Mouse (Mus musculus): Measurements from ENCODE around the gene Iqce.
A peak's percentile ranks its signal among the peaks of the same experiment; 100 is the strongest.
"Not testable (repeated sequence)": the region's sequence is repeated elsewhere in the genome, so short reads cannot be mapped to it uniquely, and the experiment has no call there.

Iqce gene

DNA sequence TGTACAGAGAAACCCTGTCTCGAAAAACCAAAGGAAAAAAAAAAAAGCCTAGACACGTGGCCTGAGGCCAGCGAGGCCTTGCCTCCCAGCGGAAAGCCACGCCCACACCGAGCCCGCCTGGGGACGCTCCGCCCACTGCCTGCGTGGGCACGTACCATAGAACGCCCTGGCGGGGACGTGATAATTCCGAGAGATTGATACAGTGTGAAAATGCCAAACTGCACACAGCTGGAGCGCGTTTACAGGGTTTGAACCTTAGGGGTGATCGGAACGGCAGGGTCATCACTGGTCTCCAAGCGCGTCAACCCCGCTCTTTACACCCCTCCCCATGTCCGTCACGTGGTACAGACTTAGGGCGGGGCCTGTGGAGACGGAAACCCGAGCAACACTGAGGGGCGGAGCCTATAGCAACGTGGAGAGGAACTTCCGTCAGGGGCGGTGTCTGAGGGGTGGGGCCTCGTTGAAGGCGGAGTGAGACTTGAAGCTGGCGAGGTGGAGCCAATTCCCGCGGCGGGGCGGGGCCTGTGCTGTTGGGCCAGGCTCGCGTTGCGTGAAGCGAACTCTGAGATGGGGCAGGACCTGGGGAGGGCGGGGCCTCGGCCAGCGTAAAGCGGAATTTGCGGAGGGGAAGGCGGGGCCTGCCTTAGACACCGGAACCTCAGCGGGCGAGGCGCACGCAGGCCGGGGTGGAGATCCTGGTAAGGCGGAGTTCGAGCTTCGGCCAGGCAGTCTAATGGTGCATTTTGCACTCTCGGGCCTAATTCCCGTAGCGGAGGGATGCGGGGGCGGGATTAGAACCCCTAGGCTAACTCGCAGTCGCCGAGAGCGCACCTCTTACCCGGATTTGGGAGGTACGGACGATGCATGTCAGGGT lies 2.4 kb upstream of the Iqce start, which contains the start of gene Brat1:
Gene Brat1 (plus strand): TSS at position 634 of the 874 bp plus-strand sequence.
- peak; percentile 100 for DNase-seq (ENCODE audit: low spot score)

DNA sequence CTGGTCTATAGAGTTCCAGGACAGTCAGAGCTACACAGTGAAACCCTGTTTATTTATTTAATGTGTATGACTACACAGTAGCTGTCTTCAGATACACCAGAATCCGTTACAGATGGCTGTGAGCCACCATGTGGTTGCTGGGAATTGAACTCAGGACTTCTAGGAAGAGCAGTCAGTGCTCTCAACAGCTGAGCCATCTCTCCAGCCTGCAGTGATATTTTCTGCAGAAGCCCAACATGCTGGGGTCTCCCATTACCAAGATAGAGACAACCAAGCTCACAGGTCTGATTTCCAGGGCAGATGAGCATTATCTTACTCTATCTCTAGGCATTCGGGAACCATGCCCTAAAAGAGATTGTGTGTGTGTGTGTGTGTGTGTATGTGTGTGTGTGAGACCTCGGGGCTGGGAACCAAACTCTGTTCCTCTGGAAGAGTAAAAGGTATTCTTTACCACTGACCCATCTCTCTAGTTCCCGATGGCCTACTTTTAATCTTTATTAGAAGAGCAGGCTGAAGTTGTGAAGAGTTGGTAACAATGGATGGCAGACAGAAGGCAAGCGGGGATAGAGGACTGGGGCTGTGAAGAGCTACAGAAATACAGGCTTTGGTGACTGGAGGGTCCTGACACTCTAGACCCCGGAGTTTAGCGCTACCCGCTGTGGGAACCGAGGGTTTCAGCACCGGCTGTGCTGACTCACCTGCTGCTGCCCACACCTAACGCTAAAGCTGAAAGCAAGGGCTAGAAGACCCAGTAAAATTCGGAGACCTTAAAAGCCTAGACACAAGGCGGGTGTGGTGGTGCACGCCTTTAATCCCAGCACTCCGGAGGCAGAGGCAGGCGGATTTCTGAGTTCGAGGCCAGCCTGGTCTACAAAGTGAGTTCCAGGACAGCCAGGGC lies 1.6 kb upstream of the Iqce start:
- DNase-seq (ENCODE audit: low spot score) = peak; percentile 20

DNA sequence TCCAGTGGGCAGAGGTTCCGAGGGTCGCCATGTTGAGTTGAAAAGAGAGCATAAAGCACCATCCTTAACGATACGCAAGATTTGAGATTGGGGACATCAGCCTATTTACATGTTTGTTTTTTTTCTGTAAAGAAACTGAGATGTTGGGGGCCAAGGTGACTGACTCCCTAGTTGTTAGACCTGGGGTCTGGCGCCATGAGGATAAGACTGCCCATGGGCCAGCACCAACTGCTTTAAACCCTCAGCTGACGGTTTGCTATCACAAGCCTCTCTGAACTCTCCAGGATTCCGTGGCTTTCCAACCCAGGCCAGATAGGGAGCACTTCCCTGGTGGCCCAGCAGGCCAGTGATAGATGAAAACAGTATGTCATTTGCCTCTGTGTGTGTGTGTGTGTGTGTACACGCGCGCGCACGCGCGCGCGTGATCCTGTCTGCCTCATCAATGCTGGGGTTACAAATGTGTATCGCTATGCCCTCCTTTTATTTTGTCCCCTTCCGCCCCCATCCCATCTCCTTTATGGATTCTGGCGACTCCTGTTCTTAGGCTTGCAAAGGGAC lies 519 bp upstream of the Iqce start:
- peak; percentile 31 for DNase-seq (ENCODE audit: low spot score)

DNA sequence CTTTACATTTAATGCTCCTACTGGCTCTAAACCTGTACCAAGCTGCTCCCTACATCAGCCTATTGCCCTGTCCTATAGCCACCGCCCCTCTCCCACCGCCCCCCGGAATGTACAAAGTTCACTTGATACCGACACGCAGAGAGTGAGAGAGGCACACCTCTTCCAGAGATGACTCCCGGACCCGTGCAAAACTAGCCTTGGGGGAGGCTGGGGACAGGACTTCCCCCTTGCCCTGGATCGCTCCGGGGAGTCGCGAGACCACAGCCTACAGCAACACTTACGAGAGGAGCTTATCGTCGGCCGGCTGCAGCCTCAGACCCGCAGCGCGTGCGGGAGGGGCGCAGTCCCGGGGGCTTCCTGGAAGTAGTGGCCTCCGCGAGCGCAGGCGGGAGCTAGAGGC lies 517 bp downstream of the Iqce start:
- DNase-seq (ENCODE audit: low spot score) = no peak

DNA sequence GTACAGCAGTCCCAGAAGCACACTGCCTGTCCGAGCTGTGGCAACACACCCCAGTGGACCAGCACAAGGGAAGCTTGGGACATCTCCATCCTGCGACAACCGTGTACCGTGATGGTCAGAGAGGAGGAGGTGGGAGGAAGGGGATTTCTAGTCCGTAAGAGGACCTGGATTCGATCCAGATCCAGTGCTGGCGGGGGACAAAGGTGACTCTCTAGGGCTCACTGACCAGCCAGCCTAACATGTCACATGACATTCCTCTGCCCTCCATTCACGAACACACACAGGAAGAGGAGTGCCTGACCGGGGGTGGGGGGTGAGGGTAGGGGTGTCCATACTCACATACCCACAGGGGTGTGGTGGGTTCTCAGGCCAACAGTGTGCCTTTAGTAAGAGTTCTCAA lies 2.4 kb downstream of the Iqce start:
- no peak for DNase-seq (ENCODE audit: low spot score)

DNA sequence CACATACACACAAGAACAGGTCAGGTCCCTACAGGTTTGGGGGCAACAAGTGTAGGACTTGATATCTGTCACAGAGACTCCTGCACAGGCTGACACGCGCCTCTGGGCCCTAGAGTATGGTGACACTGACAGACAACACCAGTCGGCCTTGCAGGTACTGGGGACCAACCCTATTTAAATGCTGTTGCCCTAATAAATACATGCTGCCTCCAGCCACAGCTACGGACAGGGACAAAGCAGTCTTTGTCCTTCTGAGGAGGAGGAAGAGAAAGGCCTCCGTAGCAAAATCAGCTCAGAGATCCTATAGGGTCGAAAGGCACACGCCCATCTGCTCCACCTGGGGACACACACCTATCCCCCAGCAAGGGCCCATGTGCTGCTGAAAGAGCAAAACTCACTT lies 6.2 kb downstream of the Iqce start:
- DNase-seq (ENCODE audit: low spot score) = no peak

DNA sequence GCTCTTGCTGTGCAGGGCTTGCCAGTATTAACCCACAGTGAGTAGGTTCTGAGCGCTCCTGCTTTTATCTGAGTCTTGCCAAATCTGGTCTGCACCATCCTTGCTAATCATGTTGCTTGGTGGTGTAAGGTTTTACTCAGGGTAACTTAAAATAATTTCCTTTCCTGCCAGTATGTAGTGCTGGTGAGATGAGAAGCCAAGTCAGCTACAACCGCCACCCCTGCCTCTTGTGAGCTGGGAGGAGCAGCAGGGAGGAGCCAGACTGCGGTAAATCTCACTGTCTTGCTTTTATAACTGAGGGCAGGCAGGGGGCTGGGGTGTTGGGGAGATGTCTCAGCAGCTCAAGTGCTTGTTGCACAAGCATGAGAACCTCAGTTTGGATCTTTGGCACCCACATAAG lies 13.7 kb downstream of the Iqce start:
- DNase-seq (ENCODE audit: low spot score) = no peak

DNA sequence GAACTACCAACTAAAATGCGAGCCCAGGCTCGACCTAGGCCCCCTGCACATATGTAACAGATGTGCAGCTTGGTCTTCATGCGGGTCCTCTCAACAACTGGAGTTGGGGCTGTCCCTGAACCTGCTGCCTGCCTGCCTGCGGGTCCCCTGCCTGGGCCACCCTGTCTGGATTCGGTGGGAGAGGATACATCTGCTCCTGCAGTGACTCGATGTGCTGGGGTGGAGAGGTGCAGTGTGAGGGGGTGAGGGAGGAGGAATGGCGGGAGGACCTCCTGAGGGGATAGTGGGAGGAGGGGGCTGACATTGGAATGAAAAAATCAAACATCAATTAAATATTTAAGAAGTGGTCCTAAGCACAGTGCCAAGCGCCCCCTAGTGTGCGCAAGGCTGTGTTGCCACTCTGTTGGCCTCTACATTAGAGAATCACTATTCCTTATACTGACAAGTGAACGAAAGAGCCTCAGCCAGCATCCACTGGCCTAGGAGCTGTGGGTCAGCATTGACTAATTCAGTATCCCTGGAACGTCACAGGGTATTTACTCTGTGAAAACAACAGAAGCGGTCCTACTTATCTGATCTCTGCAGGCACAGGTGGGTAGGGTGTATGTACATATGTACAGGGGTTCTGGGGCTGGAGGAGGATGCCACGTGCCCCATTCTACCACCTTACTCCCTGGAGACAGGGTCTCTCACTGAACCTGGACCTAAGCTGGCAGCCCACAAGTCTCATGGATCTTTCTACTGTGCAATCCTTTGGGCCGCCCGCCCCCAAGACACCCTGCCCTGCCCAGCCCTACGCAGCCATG lies 17.6 kb downstream of the Iqce start:
- peak; percentile 79 for DNase-seq (ENCODE audit: low spot score)

DNA sequence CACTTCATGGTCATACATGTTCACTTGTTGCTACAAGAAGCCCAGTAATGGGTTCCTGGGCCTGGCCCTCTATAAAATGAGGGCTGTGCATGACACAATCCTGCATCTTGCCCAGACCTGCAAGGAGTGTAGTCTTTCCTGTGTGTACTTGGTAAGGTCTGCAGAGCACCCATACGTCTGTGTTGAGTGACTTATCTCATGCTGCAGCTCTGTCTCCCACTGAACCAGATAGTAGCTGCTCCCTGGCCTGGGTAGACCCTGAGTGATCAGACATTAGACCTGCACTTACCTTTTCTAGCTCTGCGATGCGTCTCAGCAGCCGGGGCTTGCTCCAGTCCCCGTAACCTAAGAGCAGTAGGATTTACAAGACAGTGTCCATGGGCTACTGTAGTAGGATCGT lies 20.1 kb downstream of the Iqce start:
- no peak for DNase-seq (ENCODE audit: low spot score)

DNA sequence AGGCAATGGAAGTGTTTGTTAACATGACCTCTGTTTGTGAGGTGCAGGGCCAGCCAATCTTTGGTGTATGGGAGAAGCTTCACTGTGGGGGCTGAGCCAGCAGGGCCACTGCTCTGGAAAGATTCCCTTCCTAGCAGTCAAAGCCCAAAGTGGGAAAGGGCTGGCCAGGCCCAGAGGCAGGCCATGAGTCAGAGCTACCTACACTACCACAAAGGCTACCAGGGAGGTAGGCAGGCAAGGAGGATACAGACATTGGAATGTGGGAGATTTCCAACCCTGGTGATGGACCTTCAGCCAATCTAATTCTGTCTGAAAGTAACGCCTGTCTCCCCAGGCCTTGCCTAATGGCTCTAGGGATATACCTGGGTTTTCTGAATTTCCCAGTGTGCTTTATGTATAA lies 21.2 kb downstream of the Iqce start:
- DNase-seq (ENCODE audit: low spot score) = no peak

DNA sequence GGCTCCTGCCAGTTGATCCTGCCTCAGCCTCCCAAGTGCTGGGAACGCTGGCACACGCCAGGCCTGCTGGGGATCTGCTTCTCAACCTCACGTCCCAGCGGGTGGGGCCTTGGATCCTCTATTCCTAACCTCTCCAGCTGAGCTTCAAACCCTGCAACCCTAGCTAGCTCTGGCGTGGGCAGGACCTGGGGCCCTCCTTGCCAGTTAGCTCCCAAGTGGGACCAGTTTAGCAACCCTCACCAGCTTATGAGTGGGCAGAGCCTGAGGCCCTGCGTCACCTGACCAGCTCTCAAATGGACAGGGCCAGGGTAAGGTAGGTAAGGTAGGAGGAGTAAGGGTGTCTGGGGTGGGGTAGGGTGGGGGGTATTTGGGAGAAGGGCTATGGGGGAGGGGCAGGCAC lies 22.1 kb downstream of the Iqce start:
- DNase-seq (ENCODE audit: low spot score) = no peak

DNA sequence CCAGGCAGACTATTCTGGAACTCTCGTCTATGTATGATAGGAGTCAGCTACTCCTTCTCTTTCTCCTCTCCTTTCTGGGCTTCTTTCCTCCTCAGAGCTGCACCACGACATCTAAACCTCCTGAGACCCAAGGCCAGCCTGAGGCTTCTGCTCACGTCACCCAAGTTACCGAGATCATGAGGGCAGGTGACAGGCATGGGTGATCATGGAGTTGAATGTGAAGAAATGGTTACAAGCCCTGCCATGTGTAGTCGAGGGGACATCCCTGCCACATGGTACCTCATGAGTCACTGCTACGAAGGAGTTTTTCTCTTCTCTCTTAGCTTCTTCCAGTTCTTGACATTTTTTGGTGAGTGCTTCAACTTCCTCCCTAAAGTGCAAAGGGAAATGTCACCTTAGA lies 25.0 kb downstream of the Iqce start:
- DNase-seq (ENCODE audit: low spot score) = no peak

DNA sequence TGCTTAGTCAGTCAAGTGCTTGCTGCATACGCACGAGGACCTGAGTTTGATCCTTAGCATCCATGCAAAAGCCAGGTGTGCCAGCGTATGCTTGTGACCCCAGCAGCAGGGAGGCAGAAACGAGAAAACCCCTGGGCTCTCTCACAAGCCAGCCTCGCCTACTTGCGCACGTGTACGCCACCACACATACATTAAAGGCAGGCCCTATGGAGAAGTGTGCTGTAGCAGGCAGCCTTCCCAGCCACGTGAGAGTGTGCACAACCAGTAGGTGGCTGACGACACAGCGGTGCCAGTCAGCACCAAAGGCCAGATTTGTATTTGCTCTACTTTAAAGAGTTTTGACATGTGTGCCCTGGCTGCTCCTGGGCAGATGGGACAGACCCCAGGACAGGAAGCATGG lies 26.5 kb downstream of the Iqce start:
- DNase-seq (ENCODE audit: low spot score) = no peak

DNA sequence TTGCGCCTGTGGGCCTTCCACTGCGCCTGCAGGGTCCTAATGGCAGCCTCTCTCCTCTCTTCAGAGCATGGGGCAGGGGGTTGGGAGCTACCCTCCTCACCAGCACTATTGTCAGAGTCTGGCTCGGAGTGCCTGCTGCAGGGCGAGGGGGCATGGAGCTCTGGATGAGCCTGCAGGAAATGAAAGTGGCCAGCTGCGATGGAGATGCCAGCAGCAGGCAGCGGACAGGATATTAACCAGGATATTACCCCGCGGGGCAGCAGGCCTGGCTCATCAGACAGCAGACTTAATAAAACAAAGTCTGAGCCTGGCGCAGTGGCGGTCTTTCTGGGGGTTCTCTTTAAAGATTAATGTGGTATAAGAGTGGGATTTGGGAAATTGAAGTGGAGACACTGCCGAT lies 27.1 kb downstream of the Iqce start:
- no peak for DNase-seq (ENCODE audit: low spot score)

DNA sequence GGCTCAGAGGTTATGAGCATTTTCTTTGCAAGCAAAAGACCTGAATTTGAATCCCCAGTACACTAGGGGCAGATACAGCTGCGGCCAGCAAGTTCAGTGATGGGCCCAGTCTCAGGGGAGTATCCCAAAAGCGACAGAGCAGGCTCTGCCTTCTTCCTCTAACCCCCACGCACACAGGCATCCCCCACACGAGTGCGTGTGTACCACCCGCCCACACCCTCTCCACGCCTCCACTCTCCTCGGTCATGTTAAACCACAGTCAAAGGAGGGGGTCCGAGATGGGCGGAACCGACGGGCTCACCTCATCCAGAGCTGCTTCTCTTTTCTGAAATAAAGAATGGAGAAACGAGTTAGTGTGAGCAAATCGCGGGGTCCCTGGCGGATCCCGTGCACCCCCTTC lies 28.1 kb downstream of the Iqce start:
- DNase-seq (ENCODE audit: low spot score) = no peak

DNA sequence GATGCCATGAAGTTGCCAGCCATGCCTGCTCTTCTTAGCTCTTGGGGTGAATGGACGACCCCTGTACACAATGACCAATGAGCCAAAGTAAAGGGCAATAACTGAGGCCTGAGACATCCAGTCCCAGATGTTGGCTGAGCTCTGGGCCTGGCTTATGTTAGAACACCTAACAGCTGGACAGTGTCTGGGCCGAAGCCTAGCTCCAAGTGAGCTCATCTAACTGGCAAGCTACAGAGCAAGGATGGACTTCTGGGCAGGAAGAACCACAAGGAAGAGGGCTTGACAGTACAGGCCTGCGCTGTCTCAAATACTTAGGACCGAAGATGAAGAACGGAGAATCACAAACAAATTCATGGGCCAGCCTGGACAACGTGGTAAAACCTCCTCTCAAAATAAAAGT lies 29.6 kb downstream of the Iqce start:
- DNase-seq (ENCODE audit: low spot score) = not testable (repeated sequence)

DNA sequence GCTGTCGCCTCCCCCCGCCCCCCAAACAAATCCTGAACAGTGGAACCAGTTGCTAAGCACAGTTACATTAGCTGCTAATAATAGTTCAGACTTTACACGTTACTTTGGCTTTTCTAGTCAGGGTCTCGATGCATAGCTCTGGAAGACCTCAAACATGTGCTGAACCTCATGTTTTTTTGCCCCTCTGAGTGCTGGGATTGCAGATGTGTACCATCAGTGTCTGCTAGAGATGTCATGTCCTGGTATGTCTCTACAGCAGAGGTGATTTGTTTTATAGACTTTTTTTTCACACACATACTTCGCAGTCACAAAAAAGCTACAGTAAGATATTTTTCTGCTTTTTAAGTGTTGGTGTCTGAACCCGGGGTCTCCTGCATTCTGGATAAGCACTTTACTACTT lies 30.1 kb downstream of the Iqce start:
- no peak for DNase-seq (ENCODE audit: low spot score)

DNA sequence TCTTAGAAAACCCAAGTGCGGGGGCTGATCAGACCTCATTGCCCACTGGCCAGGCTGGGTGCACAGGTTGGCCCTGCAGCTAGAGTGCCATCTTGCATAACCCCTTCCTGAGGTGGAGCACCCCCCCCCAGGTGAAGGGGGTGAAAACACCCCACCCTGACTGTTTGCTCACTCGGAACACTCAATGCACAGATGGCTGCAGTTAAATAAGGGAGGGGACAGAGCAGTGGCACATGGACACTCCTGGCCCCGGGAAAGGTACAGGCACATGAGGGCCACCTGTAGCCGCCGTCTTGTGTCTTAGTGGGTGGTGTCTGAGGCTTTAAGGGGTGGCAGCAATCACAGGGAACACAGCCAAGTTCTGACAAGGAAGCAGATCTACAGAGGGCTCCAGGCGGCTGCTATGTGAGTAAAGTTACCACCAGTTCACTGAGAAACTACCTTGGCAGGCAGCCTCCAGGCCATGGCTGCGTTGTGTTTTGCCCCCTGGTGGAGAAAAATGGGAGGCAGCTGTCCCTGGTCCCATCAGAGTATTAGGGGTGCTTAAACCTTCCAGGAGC lies 38.5 kb downstream of the Iqce start:
- peak; percentile 75 for DNase-seq (ENCODE audit: low spot score)

DNA sequence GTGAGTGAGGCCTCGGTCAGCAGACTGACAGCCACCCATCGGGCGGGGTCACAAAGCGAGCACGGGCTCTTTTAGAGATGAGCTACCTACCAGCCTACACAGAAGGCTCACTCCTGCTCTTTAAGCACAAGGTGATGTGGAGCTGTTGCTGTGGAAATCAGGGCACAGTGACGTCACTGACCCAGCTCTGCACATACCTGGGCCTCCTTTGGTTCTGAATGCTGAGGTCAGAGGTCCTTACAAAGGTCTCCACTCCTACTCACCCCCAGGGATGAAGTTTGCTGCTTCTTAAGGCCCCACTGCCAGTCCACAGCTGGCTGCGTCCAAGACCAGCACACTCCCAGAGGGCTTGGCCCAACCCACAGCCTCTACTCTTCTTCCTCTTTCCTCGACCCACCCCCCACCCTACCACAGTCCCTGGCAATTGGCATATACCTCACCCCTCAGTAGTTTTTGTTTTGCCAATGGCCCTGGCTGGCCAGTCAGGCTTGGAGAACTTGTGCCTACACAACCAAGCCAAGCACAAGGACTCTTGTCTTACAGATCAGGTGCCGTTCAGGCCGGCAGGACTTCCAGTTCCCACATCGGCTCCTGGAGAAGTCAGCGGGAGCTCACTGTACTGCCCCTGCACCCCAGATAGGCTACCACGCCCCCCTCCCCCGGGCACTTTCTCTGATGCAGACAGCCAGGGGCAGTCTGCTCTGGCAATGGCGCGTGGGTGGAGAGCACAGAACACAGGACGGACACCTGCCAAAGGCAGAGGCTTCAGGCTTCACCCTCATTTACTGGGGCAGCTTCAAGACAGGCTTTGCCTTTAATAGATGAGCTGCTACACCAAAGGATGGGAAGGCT lies 39.2 kb downstream of the Iqce start:
- no peak for DNase-seq (ENCODE audit: low spot score)

DNA sequence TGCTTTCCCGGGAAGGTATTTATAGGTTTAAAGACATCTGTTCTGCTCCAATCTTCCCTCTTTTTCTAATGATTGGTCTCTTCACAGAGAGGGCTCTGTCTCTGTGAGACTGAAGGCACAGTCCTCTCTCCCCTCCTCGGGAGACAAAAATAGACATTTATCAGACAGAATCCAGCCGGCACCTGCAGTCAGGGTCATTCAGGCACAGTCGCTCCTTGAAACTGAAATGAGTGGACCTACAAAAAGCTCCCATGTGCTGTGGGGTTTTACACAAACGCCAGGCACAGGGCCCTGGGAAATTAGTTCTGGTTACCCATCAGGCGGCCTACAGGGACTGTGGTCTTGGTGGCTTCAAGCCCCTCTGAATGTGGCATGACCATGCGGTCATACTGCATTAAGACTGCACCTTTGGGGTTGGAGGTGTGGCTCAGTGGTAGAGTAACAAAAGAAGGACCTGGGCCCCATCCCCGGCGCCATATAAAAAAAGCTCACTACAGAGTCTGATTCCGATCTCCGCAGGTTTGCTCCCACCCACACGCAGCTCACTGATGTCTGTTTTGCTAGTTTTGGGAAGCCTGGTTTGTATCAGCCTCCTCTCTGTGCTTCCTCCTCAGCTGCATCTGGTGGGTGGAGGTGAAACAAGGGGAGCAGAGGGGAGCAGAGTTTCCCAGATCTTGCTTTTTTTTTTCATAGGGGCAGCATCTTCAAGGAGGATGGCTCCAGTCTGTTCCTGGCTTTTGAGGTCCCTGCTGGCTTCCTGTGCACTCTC lies 40.1 kb downstream of the Iqce start:
- DNase-seq (ENCODE audit: low spot score) = no peak

Data from retina, embryonic 14.5 days (tissue).